Comparison of ENCODE assay signal across 10 mouse cellular contexts in the genomic region with DNA sequence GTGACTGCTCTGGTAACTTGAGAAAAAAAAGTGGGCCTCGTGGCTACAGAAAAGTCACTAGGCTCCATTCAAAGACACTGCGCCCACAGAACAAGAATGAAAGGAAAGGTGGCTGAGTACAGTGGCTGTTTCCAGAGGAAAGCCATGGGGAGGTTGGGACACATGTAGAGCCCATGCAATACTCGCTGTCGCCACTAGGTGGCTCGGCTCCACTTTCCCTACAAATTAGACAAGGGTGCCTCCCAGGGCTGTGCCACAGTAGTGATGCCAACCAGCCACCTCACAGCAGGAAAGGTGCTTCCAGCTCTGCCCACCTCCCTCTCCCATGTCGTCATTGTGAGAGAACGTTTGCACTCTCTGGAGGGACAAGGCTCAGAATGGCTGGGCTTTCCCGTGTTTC.
DNase-seq lines count a peak whose midpoint lies in the region; ATAC-seq and TF ChIP-seq lines count a peak whose summit lies in the region.
"Had no signal": no experiment of that assay in that cellular context is flagged by ENCODE, and none has a peak within 500 bp of the region (broad histone marks: within the 10 kb centered on the region; RNA-seq: fewer than 3 reads in every experiment).

No protein-coding gene starts in this region.

- no peak overlapping the region for H3K27ac ChIP-seq in left cerebral cortex, adult 2 months
- H3K27ac ChIP-seq in olfactory bulb, adult 2 months (ENCODE audit: insufficient read depth, low read depth, low read length) = no peak overlapping the region
- H3K27ac ChIP-seq in forebrain, embryonic 12.5 days = no peak overlapping the region
- H3K27ac ChIP-seq: heart, embryonic 13.5 days; limb, embryonic 15.5 days had no signal

- H3K36me3 ChIP-seq in forebrain, embryonic 12.5 days (replicated peaks) = no peaks in the 10 kb centered on the region
- H3K36me3 ChIP-seq: heart, embryonic 13.5 days; limb, embryonic 15.5 days had no signal

- no peaks in the 10 kb centered on the region for H3K9me3 ChIP-seq in forebrain, embryonic 12.5 days
- H3K9me3 ChIP-seq: limb, embryonic 15.5 days had no signal

- ATAC-seq in forebrain, embryonic 12.5 days (ENCODE audit: low FRiP score) = no peak

- H3K27me3 ChIP-seq in forebrain, embryonic 12.5 days = no peaks in the 10 kb centered on the region
- H3K27me3 ChIP-seq: heart, embryonic 13.5 days; limb, embryonic 15.5 days had no signal

- TF ChIP-seq POLR2A in olfactory bulb, adult 2 months (IDR thresholded peaks at IDR 0.05; ENCODE audit: insufficient read depth, low read depth, low read length) = no peak

- intact Hi-C loops in left cerebral cortex, adult 2 months (cut with DNase I) = no loop called here

- no peak overlapping the region for H3K4me2 ChIP-seq in forebrain, embryonic 12.5 days
- H3K4me2 ChIP-seq: heart, embryonic 13.5 days; limb, embryonic 15.5 days had no signal

- DNase-seq in cerebellum, postnatal 10 days = peak; percentile 54 to 60
- DNase-seq in cerebellum, postnatal 4 days (ENCODE audit: low spot score in 2 of 2) = no peak
- peak in 1 of 2 experiments; percentile 39 for DNase-seq in left cerebral cortex, adult 2 months (ENCODE audit: extremely low spot score in 1 of 2, low spot score in 2 of 2)
- DNase-seq in left cerebral cortex, adult 11 months (ENCODE audit: low spot score) = no peak
- peak; percentile 34 for DNase-seq in adrenal gland, postnatal 10 days
- no peak for DNase-seq in spleen, adult 12 weeks (ENCODE audit: low spot score)

- no peak overlapping the region for H3K4me3 ChIP-seq in left cerebral cortex, adult 2 months
- no peak overlapping the region for H3K4me3 ChIP-seq in olfactory bulb, adult 2 months (ENCODE audit: insufficient read depth, low read depth, low read length)
- no peak overlapping the region for H3K4me3 ChIP-seq in forebrain, embryonic 12.5 days (replicated peaks)
- H3K4me3 ChIP-seq: heart, embryonic 13.5 days; limb, embryonic 15.5 days had no signal

- peak; percentile 69 for TF ChIP-seq CTCF in left cerebral cortex, adult 2 months (IDR thresholded peaks at IDR 0.05)
- peak; percentile 59; the same call in 1 of the 2 replicates for TF ChIP-seq CTCF in olfactory bulb, adult 2 months (IDR thresholded peaks at IDR 0.05; ENCODE audit: insufficient read depth, low read depth, low read length)

- H3K4me1 ChIP-seq in olfactory bulb, adult 2 months (ENCODE audit: control insufficient read depth, insufficient read depth, low read length) = peaks cover 16% of the 10 kb centered on the region
- H3K4me1 ChIP-seq in forebrain, embryonic 12.5 days = peaks cover under 1% of the 10 kb centered on the region; the same call in 1 of the 2 replicates
- H3K4me1 ChIP-seq: limb, embryonic 15.5 days had no signal

- H3K9ac ChIP-seq in forebrain, embryonic 12.5 days = no peak overlapping the region
- H3K9ac ChIP-seq: heart, embryonic 13.5 days; limb, embryonic 15.5 days had no signal

- WGBS in olfactory bulb, adult 2 months = 51% methylated on average over 8 of the region's 8 CpGs
- WGBS in forebrain, embryonic 12.5 days = 42% methylated on average over 8 of the region's 8 CpGs

Comparison
In these comparisons a context has a peak if more than half of its experiments do, and no peak if none do; other contexts are left out.
1. DNase-seq: peak in cerebellum, postnatal 10 days (2 of 2) and adrenal gland, postnatal 10 days (single experiment); none in cerebellum, postnatal 4 days (0 of 2), left cerebral cortex, adult 11 months (single experiment) and spleen, adult 12 weeks (single experiment).